Mouse (Mus musculus) small intestine, adult 2 months (tissue): ENCODE data around the gene Ick.

Experiments used
- CTCF ChIP-seq: fragments of 200-500 bp; IDR thresholded peaks from 2 replicates; pipeline ENCODE4 v1.5.1; 2012; ENCODE audit warnings: low read depth, mild to moderate bottlenecking, control low read depth, inconsistent platforms, low read length, moderate library complexity, mixed read lengths; ENCODE audit not compliant: insufficient replicate concordance, insufficient read length; ENCODE audit errors: extremely low read depth
- POLR2A ChIP-seq: fragments of 200-500 bp; IDR thresholded peaks from 2 replicates; pipeline ENCODE4 v1.6.1; 2012; ENCODE audit warnings: low read depth, mild to moderate bottlenecking, control low read depth, inconsistent platforms, low read length, moderate library complexity

DNA sequence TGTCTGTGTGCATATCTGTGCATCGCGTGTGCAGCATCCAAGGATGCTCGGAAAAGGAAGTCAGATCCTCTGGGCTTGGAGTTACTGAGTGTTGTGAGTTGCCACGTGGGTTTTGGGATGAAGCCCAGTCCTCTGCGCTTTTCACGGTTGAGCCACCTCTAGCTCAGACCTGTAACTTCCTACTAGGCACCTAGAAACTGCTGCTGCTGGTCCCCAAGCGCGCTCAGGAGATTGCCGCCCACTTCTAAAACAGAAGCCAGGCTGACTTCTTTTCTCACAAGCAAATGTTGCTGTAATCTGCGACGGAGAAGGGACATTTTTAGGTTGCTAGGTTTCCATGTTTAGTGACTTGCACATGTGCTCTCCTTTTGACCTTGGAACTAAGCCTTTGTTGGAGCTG, 86.0 kb downstream of the Ick start:
- TF ChIP-seq CTCF (no peak), POLR2A (no peak)
